Mouse (Mus musculus): ENCODE data around the gene Nectin4.

Gene Nectin4

DNA sequence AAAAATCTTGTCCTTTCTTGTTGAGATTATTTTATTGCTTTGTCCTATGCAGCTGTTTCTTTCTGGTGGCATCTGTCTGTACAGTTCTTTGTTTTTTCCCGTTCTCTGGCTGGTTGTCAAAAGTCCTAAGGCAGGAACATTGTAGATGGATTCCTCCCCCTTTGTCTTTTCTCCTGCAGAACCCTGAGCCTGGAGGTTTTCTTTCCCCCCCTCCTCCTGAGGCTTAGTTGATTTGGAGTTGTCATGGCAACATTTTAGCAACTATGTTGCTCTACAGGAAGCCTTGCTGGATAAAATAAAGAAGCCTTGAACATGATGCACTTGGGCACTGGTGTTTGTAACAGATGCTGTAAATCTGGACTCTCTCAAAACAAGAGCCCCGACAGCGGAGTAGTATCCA is 42.5 kb downstream of the Nectin4 start:
- no peak for DNase-seq (ENCODE audit: low read depth)

DNA sequence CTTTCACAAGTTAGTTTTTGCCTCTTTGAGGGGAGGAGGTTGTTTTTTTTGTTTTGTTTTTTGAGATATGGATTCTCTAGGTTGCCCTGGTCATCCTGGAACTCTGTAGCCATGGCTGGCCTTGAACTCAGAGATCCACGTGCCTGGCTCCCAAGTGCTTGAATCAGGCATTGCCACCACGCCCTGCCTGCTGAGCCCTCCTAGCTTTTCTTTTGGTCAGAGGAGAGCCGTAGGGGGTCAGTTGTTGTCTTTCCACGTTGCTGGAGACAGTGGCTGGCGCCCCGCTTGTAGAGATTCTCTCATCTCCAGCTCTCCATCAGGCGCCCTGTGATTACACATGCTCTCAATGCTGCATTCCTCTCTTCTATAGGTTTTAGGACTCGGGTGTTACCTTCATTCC is 43.7 kb downstream of the Nectin4 start:
- DNase-seq (ENCODE audit: low read depth) = no peak

DNA sequence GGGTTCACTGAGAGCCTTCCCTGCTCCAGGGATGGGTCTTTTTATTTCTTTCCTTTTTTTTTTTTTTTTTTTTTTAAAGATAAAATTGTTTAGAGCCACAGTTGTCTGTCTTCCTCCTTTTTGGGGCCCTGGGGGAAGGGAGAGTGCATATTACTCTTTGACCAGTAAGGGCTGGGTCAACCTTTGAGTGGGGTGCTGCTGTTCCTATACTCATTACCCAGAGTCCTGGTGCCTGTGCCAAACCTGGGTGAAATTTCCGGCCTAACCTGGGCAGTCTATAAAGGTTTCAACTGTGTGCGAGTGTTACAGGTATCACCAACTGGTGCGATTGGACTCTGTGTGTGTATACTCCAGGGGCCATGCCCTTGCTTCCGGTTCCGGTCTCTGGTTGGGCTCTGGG is 48.8 kb downstream of the Nectin4 start, which contains the start of gene Tstd1:
Gene Tstd1 (plus strand): TSS at position 213 of the 400 bp plus-strand sequence.
- DNase-seq (ENCODE audit: low read depth) = no peak

DNA sequence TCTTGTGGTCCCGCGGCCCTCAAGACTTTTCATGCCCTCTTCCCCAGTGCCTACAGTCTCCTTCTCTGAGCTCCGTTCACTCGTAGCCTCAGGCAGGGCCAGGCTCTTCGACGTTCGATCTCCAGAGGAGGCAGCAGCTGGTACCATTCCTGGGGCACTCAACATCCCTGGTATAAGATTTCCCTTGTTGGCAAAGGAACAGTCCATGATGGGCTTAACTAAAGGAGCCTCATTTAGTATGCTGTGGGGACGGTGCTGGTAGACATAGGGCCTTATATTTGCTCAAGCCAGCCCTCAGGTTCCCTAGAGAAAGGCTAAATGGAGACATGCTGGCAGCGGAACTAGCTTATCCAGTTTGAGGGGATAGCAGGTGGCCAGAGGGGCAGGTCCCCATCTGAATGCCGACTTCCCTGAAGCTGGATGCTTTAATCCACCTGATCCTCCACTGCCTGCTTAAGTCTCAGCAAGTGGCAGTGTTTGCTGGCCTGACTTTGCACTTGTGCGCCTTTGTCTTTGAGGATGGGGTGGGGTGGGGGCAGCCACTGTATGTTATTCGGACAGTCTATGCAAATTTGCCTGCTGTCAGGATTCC is 49.5 kb downstream of the Nectin4 start:
- DNase-seq (ENCODE audit: low read depth) = no peak

DNA sequence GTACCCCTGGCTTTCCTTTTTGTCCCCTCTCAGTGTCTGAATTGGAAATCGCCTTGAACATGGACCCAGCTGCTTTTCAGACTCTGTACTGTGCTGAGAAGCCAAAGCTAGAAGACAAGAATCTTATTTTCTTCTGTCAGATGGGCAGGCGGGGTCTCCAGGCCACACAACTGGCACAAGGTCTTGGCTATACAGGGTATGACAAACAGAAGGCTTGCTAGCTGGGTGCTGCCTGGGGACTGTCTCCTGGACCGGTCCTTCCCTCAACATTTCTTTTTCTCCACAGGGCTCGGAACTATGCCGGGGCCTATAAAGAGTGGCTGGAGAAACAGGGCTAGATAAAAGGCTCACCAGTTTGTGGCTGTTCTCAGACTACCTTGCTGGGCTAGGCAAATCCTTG is 50.0 kb downstream of the Nectin4 start:
- DNase-seq (ENCODE audit: low read depth) = no peak

DNA sequence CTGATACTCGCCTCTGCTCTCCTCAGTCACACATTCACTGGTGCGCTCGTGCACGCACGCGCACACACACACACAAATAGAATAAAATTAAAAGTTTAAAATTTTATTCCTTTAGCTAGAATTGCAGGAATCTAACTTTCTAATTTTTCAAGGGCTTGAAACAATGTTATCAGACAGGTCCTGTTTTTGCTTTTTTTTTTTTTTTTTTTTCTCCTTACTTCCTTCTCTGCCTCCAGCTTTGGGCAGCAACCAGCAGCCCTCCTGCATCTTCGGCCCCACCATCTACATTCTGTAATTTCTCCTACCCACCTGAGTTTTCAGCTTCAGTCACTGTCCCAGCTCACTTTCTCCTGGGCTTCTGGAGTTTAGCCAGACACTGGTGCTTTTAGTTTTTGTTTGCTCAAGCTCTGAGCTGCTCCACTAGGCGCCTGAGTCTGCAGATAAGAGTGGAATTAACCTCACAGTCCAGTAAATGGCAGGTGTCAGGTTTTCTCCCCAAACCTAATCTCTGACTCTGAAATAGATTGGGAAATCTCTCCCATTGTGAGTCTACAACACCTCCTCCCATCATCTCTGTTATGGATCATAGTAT is 52.7 kb downstream of the Nectin4 start:
- no peak for DNase-seq (ENCODE audit: low read depth)

DNA sequence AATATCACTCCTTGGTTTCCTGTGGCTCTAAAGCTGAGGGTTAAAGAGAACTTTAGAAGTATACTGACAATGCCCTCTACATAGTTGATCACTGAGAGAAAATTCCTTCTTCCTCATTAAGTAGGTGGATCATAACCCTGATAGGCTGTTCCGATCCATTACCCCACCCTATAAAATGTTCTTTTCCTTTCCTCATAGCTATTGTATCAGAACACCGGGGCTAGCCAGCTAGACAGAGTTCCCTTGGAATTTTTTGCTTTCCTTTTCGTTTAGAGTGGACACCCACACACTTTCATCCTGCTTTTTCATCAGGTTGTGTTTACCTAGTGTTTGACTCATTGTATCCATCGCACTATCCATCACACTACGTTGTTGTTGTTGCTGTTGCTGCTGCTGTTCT is 54.7 kb downstream of the Nectin4 start:
- DNase-seq (ENCODE audit: low read depth) = no peak

DNA sequence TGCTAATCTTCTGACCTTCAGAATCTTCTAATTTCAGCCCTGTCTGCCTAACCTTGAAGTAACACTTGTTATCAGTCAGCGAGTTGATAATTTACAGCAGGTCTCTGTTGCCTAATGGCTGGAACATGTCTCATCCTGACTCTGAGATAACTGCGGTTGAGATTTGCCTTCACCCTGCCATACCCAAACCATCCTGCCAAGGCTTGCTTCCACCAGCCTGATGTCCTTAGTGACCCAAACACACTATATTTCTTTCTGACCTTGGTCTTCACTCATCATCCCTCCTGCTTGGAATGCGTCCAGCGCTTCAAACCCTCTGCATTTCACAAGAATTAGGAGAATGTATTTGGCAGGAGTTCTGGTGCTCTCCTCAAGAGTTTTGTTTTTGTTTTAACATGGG is 55.2 kb downstream of the Nectin4 start:
- no peak for DNase-seq (ENCODE audit: low read depth)

DNA sequence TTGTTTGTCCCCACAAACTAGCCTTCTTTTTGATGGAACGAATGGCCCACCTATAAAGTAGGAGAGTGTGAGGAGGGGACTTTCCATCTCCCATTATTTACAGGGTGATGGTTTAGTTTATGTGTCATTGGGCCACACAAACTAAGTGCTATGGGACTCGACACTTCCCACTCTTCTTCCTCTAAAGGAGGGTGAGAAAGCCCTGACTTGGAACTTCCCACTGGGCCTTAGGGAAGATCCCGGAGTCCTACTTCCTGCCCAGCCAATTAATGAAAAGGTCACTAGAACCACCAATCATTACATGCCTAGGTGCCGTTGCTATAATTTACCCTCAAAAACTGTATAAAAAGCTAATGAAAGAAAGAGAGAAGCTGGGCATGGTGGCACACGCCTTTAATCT is 62.3 kb downstream of the Nectin4 start:
- no peak for DNase-seq (ENCODE audit: low read depth)

DNA sequence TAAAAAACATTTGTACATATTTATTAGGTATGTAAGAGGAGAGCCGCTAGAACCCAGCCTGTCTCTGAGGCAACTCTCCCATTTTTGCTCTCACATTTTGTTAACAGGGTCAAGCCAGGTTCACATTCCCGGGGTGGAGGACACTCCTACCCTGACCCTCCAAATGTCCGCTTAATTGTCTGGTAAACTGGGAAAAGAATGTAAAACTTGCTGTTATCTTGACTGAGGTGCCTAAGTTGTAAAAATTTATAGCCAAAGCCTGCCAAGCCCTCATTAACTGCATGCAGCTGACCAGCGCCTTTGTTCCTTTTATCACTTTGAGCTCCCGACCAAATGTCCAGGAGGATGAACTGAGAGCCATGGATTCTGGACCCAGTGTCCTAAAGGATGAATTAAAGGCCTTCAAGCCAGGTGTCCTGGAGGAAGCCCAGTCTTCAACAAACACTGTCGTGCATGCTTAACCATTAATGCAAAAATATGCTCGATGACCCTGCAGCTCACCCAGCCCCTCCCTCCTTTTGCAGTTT is 65.5 kb downstream of the Nectin4 start:
- no peak for DNase-seq (ENCODE audit: low read depth)

DNA sequence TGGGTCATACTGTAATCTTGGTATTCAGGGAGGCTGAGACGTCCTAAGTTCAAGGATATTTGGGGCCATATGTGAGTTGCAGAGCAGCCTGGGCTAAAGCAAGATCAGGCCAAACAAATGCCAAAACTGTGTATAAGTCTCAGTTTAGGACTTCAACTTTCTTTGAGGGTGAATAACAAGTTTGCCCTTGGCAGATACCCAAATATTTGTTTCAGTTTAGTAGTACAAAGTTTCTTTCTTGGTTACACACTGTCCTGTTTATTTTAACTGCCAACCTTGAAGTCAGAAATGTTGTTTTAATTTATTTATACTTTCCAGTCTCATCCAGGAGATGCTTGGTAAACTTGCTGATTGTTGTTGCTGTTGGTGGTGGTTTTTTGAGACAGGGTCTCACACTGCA is 66.1 kb downstream of the Nectin4 start:
- DNase-seq (ENCODE audit: low read depth) = no peak

DNA sequence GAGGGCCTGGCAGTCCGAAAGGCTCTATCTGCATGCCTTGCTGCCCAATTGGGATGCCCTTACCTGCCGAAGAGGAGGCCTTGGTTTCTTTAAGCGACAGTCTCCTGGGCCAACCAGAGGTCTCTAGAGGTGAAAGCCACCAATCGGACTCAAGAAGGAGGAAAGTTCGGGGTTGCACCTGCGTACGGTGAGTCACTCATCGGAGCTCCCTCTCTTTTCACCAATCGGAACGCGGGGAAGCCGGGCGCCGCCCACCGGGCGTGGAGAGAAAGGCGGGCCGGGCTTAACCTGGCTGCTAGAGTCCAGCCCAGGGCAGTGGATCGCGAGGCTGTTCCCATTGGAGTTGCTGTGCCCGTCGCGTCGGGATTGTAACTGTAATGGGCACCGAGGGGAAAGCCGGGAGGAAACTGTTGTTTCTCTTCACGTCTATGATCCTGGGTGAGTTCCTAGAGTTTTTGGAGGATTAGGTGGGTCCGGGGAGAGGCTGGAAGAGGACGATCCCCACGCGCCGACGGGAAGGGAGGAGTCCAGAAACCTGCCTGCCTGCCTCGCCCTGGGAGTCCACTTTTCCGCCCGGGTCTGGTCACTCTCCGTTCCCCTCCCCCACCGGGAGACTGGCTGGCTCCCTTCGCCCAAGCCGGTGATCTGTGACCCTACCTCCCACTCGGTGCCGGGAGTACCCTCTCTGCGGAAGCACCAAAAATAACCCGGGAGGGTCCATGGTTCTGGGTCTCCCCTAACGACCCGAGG is 67.5 kb downstream of the Nectin4 start, which contains the start of gene F11r:
Gene F11r (plus strand): TSS at position 272 of the 750 bp plus-strand sequence.
- peak; percentile 52 for DNase-seq (ENCODE audit: low read depth)
